Mouse (Mus musculus) hindbrain, embryonic 13.5 days (tissue): ENCODE results near the gene Abcf2. TPM values are rescaled to one million over a fixed set of nuclear protein-coding genes. Genes with fewer than 3 reads are reported as not detected.
A peak's percentile ranks its signal among the peaks of the same experiment; 100 is the strongest.

Experiments used
- ATAC-seq: fragments of 200-750 bp; cut with Nextera tagmentation; 2 replicates; pipeline ENCODE4 v1.8.0; 2017; ENCODE audit warnings: moderate TSS enrichment; ENCODE audit not compliant: low FRiP score
- H3K27ac ChIP-seq: fragments of 300-500 bp; sonication (generic); 2 replicates; pipeline ENCODE4 v1.5.1; 2015; ENCODE audit warnings: inconsistent platforms, mild to moderate bottlenecking, moderate library complexity
- H3K27me3 ChIP-seq: fragments of 300-500 bp; sonication (generic); 2 replicates; pipeline ENCODE4 v1.6.1; 2015; ENCODE audit warnings: mild to moderate bottlenecking, inconsistent platforms
- H3K36me3 ChIP-seq: fragments of 300-500 bp; sonication (generic); 2 replicates; pipeline ENCODE4 v1.6.1; 2015; ENCODE audit warnings: mild to moderate bottlenecking, inconsistent platforms
- H3K4me1 ChIP-seq: fragments of 300-500 bp; sonication (generic); replicated peaks from 2 replicates; pipeline ENCODE4 v1.6.1; 2015; ENCODE audit warnings: inconsistent platforms
- H3K4me2 ChIP-seq: fragments of 300-500 bp; sonication (generic); 2 replicates; pipeline ENCODE4 v1.6.1; 2015; ENCODE audit warnings: inconsistent platforms, mild to moderate bottlenecking, moderate library complexity
- H3K4me3 ChIP-seq: fragments of 300-500 bp; sonication (generic); 2 replicates; pipeline ENCODE4 v1.5.1; 2015; ENCODE audit warnings: mild to moderate bottlenecking, inconsistent platforms
- H3K9ac ChIP-seq: fragments of 300-500 bp; sonication (generic); 2 replicates; pipeline ENCODE4 v1.6.1; 2015; ENCODE audit warnings: mild to moderate bottlenecking, inconsistent platforms
- H3K9me3 ChIP-seq: fragments of 300-500 bp; sonication (generic); 2 replicates; pipeline ENCODE4 v1.6.1; 2016; ENCODE audit warnings: inconsistent platforms
- WGBS: fragments of 180-500 bp; shearing (Covaris S2); methylation state at CpG from one replicate; pipeline ENCODE4 v1.1.7; 2015; 5-methylcytosine and 5-hydroxymethylcytosine counted together
- polyA plus RNA-seq: library from polyadenylated mRNA; unstranded; fragments of >200 nt; fragmentation: Nextera tagmentation; extraction: Ambion mirVana; gene quantifications from 2 replicates; pipeline ENCODE4 v1.2.1, GENCODE M21; 2015

The Abcf2 gene
- polyA plus RNA-seq, 1 experiment from 2014 or later: 91.6 TPM

- H3K4me3 ChIP-seq: no peak overlapping the region
- H3K27ac ChIP-seq: no peak overlapping the region
- ATAC-seq: no peak
- H3K36me3 ChIP-seq: no peaks in the 10 kb centered on the region
- no peaks in the 10 kb centered on the region for H3K9me3 ChIP-seq
- peaks cover 62% of the 10 kb centered on the region for H3K27me3 ChIP-seq
- no peak overlapping the region for H3K4me2 ChIP-seq
- 86% methylated on average over 3 of the region's 3 CpGs for WGBS
- peaks cover 19% of the 10 kb centered on the region for H3K4me1 ChIP-seq
- no peak overlapping the region for H3K9ac ChIP-seq
Measured at GRCm38 (mm10) chr5:24535731-24536130, 41.5 kb downstream of the Abcf2 start.

GRCm38 (mm10) chr5:24534292-24534691 is 43.0 kb downstream of the Abcf2 start:
- ATAC-seq: no peak
- H3K36me3 ChIP-seq: no peaks in the 10 kb centered on the region
- no peak overlapping the region for H3K27ac ChIP-seq
- no peak overlapping the region for H3K4me2 ChIP-seq
- 58% methylated on average over 5 of the region's 5 CpGs for WGBS
- H3K27me3 ChIP-seq: peaks cover 63% of the 10 kb centered on the region
- H3K9ac ChIP-seq: no peak overlapping the region
- H3K9me3 ChIP-seq: no peaks in the 10 kb centered on the region
- H3K4me1 ChIP-seq: peaks cover 21% of the 10 kb centered on the region
- no peak overlapping the region for H3K4me3 ChIP-seq

GRCm38 (mm10) chr5:24533391-24533790 is 43.9 kb downstream of the Abcf2 start:
- WGBS: 59% methylated on average over 11 of the region's 11 CpGs
- H3K4me1 ChIP-seq: peaks cover 25% of the 10 kb centered on the region
- H3K9me3 ChIP-seq: no peaks in the 10 kb centered on the region
- H3K4me3 ChIP-seq: no peak overlapping the region
- no peak overlapping the region for H3K27ac ChIP-seq
- ATAC-seq: no peak
- no peaks in the 10 kb centered on the region for H3K36me3 ChIP-seq
- H3K4me2 ChIP-seq: no peak overlapping the region
- H3K9ac ChIP-seq: no peak overlapping the region
- H3K27me3 ChIP-seq: peaks cover 66% of the 10 kb centered on the region

- H3K36me3 ChIP-seq: no peaks in the 10 kb centered on the region
- H3K4me3 ChIP-seq: no peak overlapping the region
- peaks cover 39% of the 10 kb centered on the region for H3K4me1 ChIP-seq
- WGBS: 17% methylated on average over 24 of the region's 24 CpGs
- no peak overlapping the region for H3K27ac ChIP-seq
- peaks cover 85% of the 10 kb centered on the region for H3K27me3 ChIP-seq
- H3K9ac ChIP-seq: no peak overlapping the region
- no peak overlapping the region for H3K4me2 ChIP-seq
- no peaks in the 10 kb centered on the region for H3K9me3 ChIP-seq
- ATAC-seq: peak; percentile 55
Measured at GRCm38 (mm10) chr5:24530042-24530689, 47.1 kb downstream of the Abcf2 start.

GRCm38 (mm10) chr5:24527780-24528179 is 49.5 kb downstream of the Abcf2 start:
- no peak overlapping the region for H3K4me3 ChIP-seq
- peak overlapping the region; percentile 5; the same call in 1 of the 2 replicates for H3K4me2 ChIP-seq

GRCm38 (mm10) chr5:24526889-24527230 is 50.4 kb downstream of the Abcf2 start, which contains the start of gene Gbx1:
Gbx1 (minus strand) TSS chr5:24527202.
- WGBS: 1% methylated on average over 39 of the region's 49 CpGs
- no peak; the same call in 1 of the 2 replicates for ATAC-seq
- Histone ChIP-seq H3K27ac (peak within 1 kb of the TSS; percentile 60), H3K27me3 (peaks cover 93% of the 10 kb centered on the region), H3K36me3 (no peaks in the 10 kb centered on the region), H3K9me3 (no peaks in the 10 kb centered on the region), H3K4me3 (peak within 1 kb of the TSS; percentile 55), H3K9ac (peak within 1 kb of the TSS; percentile 79), H3K4me2 (peak within 1 kb of the TSS; percentile 89), H3K4me1 (peaks cover 46% of the 10 kb centered on the region)

More at GRCm38 (mm10) chr5:24527780-24528179, 49.5 kb downstream of the Abcf2 start:
- Histone ChIP-seq H3K4me1 (peaks cover 46% of the 10 kb centered on the region), H3K36me3 (no peaks in the 10 kb centered on the region), H3K27me3 (peaks cover 91% of the 10 kb centered on the region), H3K9me3 (no peaks in the 10 kb centered on the region), H3K27ac (no peak overlapping the region), H3K9ac (no peak overlapping the region)
- ATAC-seq: no peak
- WGBS: 12% methylated on average over 6 of the region's 6 CpGs

GRCm38 (mm10) chr5:24526190-24526888 is 50.9 kb downstream of the Abcf2 start:
- Histone ChIP-seq H3K4me2 (peak overlapping the region; percentile 89), H3K36me3 (no peaks in the 10 kb centered on the region), H3K4me3 (peak overlapping the region; percentile 55), H3K9ac (peak overlapping the region; percentile 79), H3K9me3 (no peaks in the 10 kb centered on the region), H3K4me1 (peaks cover 46% of the 10 kb centered on the region), H3K27me3 (peaks cover 90% of the 10 kb centered on the region), H3K27ac (peak overlapping the region; percentile 60)
- WGBS: 0% methylated on average over 36 of the region's 109 CpGs
- peak; percentile 30 for ATAC-seq

GRCm38 (mm10) chr5:24525360-24526189 is 51.7 kb downstream of the Abcf2 start:
- Histone ChIP-seq H3K4me1 (peaks cover 43% of the 10 kb centered on the region), H3K4me3 (peak overlapping the region; percentile 55), H3K9ac (peak overlapping the region; percentile 79), H3K27me3 (peaks cover 83% of the 10 kb centered on the region), H3K27ac (peak overlapping the region; percentile 60), H3K4me2 (peak overlapping the region; percentile 89), H3K36me3 (no peaks in the 10 kb centered on the region), H3K9me3 (no peaks in the 10 kb centered on the region)
- WGBS: 3% methylated on average over 34 of the region's 34 CpGs
- 0 out of 2 replicates have a peak, but pooled peaks have one; percentile 9 for ATAC-seq

- Histone ChIP-seq H3K9me3 (no peaks in the 10 kb centered on the region), H3K4me1 (peaks cover 40% of the 10 kb centered on the region), H3K4me3 (peak overlapping the region; percentile 55), H3K4me2 (peak overlapping the region; percentile 89), H3K9ac (peak overlapping the region; percentile 79; the same call in 1 of the 2 replicates), H3K36me3 (no peaks in the 10 kb centered on the region), H3K27ac (no peak overlapping the region), H3K27me3 (peaks cover 75% of the 10 kb centered on the region)
- ATAC-seq: no peak
- 7% methylated on average over 4 of the region's 4 CpGs for WGBS
Measured at GRCm38 (mm10) chr5:24524522-24524921, 52.7 kb downstream of the Abcf2 start.

GRCm38 (mm10) chr5:24523806-24524205 is 53.5 kb downstream of the Abcf2 start:
- Histone ChIP-seq H3K9me3 (no peaks in the 10 kb centered on the region), H3K9ac (no peak overlapping the region), H3K36me3 (no peaks in the 10 kb centered on the region), H3K4me2 (peak overlapping the region; percentile 89), H3K27me3 (peaks cover 68% of the 10 kb centered on the region), H3K4me3 (peak overlapping the region; percentile 55), H3K4me1 (peaks cover 34% of the 10 kb centered on the region), H3K27ac (no peak overlapping the region)
- ATAC-seq: no peak
- 14% methylated on average over 8 of the region's 8 CpGs for WGBS

- no peak for ATAC-seq
- H3K9ac ChIP-seq: no peak overlapping the region
Measured at GRCm38 (mm10) chr5:24521366-24521765, 55.9 kb downstream of the Abcf2 start.

More at GRCm38 (mm10) chr5:24521366-24521765, 55.9 kb downstream of the Abcf2 start:
- WGBS: 68% methylated on average over 8 of the region's 8 CpGs
- Histone ChIP-seq H3K27me3 (peaks cover 53% of the 10 kb centered on the region), H3K4me3 (no peak overlapping the region), H3K9me3 (no peaks in the 10 kb centered on the region), H3K4me1 (peaks cover 19% of the 10 kb centered on the region), H3K4me2 (peak overlapping the region; percentile 89; the same call in 1 of the 2 replicates), H3K27ac (no peak overlapping the region), H3K36me3 (no peaks in the 10 kb centered on the region)
